Mouse (Mus musculus) erythroblast, embryonic 14.5 days (primary cell): ENCODE measurements around the gene Hs3st5.

Source experiments
- GATA1 ChIP-seq: IDR thresholded peaks from 2 replicates; pipeline ENCODE4 v1.6.1; 2012; ENCODE audit warnings: low read length, inconsistent platforms, mixed read lengths
- TAL1 ChIP-seq: IDR thresholded peaks from 3 replicates; pipeline ENCODE4 v1.6.1; 2012; ENCODE audit warnings: low read length, inconsistent platforms, mixed read lengths

- no peak for TF ChIP-seq TAL1
- TF ChIP-seq GATA1 = no peak
Observed at GRCm38 (mm10) chr10:36507556-36507870, 899 bp downstream of the Hs3st5 start.
